8 mouse cellular contexts compared by ENCODE assay signal in genomic region chr6:115227529-115227928, GRCm38 (mm10). TPM values are rescaled to one million over a fixed set of nuclear protein-coding genes. Genes with fewer than 3 reads are reported as not detected.
DNase-seq lines count a peak whose midpoint lies in the region; ATAC-seq and TF ChIP-seq lines count a peak whose summit lies in the region.

No protein-coding gene starts in this region.

- no peak overlapping the region for H3K27ac ChIP-seq in testis, adult 2 months (ENCODE audit: control insufficient read depth, insufficient read depth, low read depth, low read length)
- no peak overlapping the region for H3K27ac ChIP-seq in gastrocnemius, adult 2 months
- no peak overlapping the region for H3K27ac ChIP-seq in limb, embryonic 11.5 days (replicated peaks; ENCODE audit: low read depth, low read length)

- H3K9ac ChIP-seq in limb, embryonic 11.5 days (ENCODE audit: low read length) = no peak overlapping the region

- no peaks in the 10 kb centered on the region for H3K9me3 ChIP-seq in limb, embryonic 11.5 days (ENCODE audit: control insufficient read depth, low read length)

- no peaks in the 10 kb centered on the region for H3K27me3 ChIP-seq in testis, adult 2 months (ENCODE audit: control insufficient read depth, insufficient read depth, low read length)
- H3K27me3 ChIP-seq in limb, embryonic 11.5 days (ENCODE audit: control insufficient read depth, insufficient read depth, low read length) = no peaks in the 10 kb centered on the region

- DNase-seq in testis, postnatal 14 days (ENCODE audit: low spot score) = no peak
- DNase-seq in cerebellum, postnatal 14 days = peak; percentile 91
- DNase-seq in gastrocnemius, adult 2 months = peak; percentile 78
- DNase-seq in kidney, adult 8-10 months = peak; percentile 41 to 84
- peak; percentile 88 for DNase-seq in limb, embryonic 11.5 days (ENCODE audit: low spot score)
- peak; percentile 73 for DNase-seq in neural tube, embryonic 10.5 days (ENCODE audit: extremely low spot score, low spot score)
- peak; percentile 70 for DNase-seq in telencephalon, adult 2 months (ENCODE audit: low read depth, low spot score)

- 16% methylated on average over 2 of the region's 2 CpGs for WGBS in limb, embryonic 11.5 days

- TF ChIP-seq POLR2A in testis, adult 2 months (IDR thresholded peaks at IDR 0.05; ENCODE audit: control insufficient read depth, low read depth, low read length) = no peak

- no peak overlapping the region for H3K4me2 ChIP-seq in limb, embryonic 11.5 days (ENCODE audit: low read depth, severe bottlenecking)

- intact Hi-C loops in gastrocnemius, adult 2 months (cut with DNase I) = loop anchor here (1.0 kb wide), 2 partner anchors 41 to 312 kb away; no protein-coding TSS in a partner anchor

- no peaks in the 10 kb centered on the region for H3K36me3 ChIP-seq in testis, adult 2 months (ENCODE audit: control insufficient read depth, insufficient read depth, low read length)
- no peaks in the 10 kb centered on the region for H3K36me3 ChIP-seq in limb, embryonic 11.5 days (ENCODE audit: control insufficient read depth, insufficient read depth, low read length)

- peak; percentile 54; the same call in 1 of the 2 replicates for TF ChIP-seq CTCF in testis, adult 2 months (IDR thresholded peaks at IDR 0.05; ENCODE audit: control insufficient read depth, insufficient read depth, insufficient replicate concordance, low read depth, low read length)
- peak; percentile 87 for TF ChIP-seq CTCF in gastrocnemius, adult 2 months (IDR thresholded peaks at IDR 0.05)

- no peaks in the 10 kb centered on the region for H3K4me1 ChIP-seq in testis, adult 2 months (ENCODE audit: control insufficient read depth, insufficient read depth, low read length)
- H3K4me1 ChIP-seq in limb, embryonic 11.5 days (ENCODE audit: control insufficient read depth, insufficient read depth, low read length) = no peaks in the 10 kb centered on the region

- no peak overlapping the region for H3K4me3 ChIP-seq in testis, adult 2 months (ENCODE audit: control insufficient read depth, low read depth, low read length)
- no peak overlapping the region for H3K4me3 ChIP-seq in gastrocnemius, adult 2 months
- no peak overlapping the region for H3K4me3 ChIP-seq in limb, embryonic 11.5 days (ENCODE audit: low read depth, low read length)

- ATAC-seq in limb, embryonic 11.5 days (ENCODE audit: insufficient number of reproducible peaks, low FRiP score, low TSS enrichment, low read depth) = no peak

RNA-seq across cellular contexts. Expression of gene Gm17482, which starts 0.4 kb away (rescaled TPM):
- polyA plus RNA-seq in testis, adult 2 months (2012; rRNA removed) = not detected in 2 replicates
- total RNA-seq in gastrocnemius, adult 2 months (2021) = not detected
- not detected in 2 replicates for polyA plus RNA-seq in limb, embryonic 11.5 days (2014; fragmentation: Nextera tagmentation; extraction: Ambion mirVana)

RNA-seq across cellular contexts. Expression of gene Timp4, which starts 24.5 kb away (rescaled TPM):
- polyA plus RNA-seq in testis, adult 2 months (2012; rRNA removed) = 1.5 and 2.0 TPM in 2 replicates
- total RNA-seq in gastrocnemius, adult 2 months (2021) = 10 to 100 TPM; 20.7 to 23.0 TPM
- 0.14 and 0.31 TPM in 2 replicates for polyA plus RNA-seq in limb, embryonic 11.5 days (2014; fragmentation: Nextera tagmentation; extraction: Ambion mirVana)
